Comparison of ENCODE assay signal across 13 mouse cellular contexts in genomic region chr5:111931733-111932132, GRCm38 (mm10).
DNase-seq lines count a peak whose midpoint lies in the region; ATAC-seq and TF ChIP-seq lines count a peak whose summit lies in the region.
"Had no signal": no experiment of that assay in that cellular context is flagged by ENCODE, and none has a peak within 500 bp of the region (broad histone marks: within the 10 kb centered on the region; RNA-seq: fewer than 3 reads in every experiment).

No protein-coding gene starts in this region.

- no peaks in the 10 kb centered on the region for H3K27me3 ChIP-seq in embryonic facial prominence, embryonic 11.5 days (ENCODE audit: control insufficient read depth, insufficient read depth, low read length)
- H3K27me3 ChIP-seq in embryonic facial prominence, embryonic 10.5 days (replicated peaks; ENCODE audit: low read depth, poor library complexity, severe bottlenecking): peaks cover 14% of the 10 kb centered on the region; the same call in 1 of the 2 replicates
- H3K27me3 ChIP-seq in heart, embryonic 12.5 days (replicated peaks): peaks cover 89% of the 10 kb centered on the region
- H3K27me3 ChIP-seq: embryonic facial prominence, embryonic 12.5 days had no signal

- TF ChIP-seq POLR2A in lung, adult 2 months (IDR thresholded peaks at IDR 0.05; ENCODE audit: borderline replicate concordance, extremely low read depth, low read depth, low read length): no peak
- TF ChIP-seq POLR2A in bone marrow macrophage, adult 2 months (IDR thresholded peaks at IDR 0.05; ENCODE audit: borderline replicate concordance, low read depth, low read length): no peak

- H3K27ac ChIP-seq in embryonic facial prominence, embryonic 11.5 days (replicated peaks; ENCODE audit: low read depth, low read length): no peak overlapping the region
- no peak overlapping the region for H3K27ac ChIP-seq in embryonic facial prominence, embryonic 10.5 days (replicated peaks)
- H3K27ac ChIP-seq in bone marrow macrophage, adult 2 months (ENCODE audit: insufficient read depth, low read depth, low read length): no peak overlapping the region
- no peak overlapping the region for H3K27ac ChIP-seq in heart, embryonic 12.5 days (ENCODE audit: poor library complexity, severe bottlenecking)
- H3K27ac ChIP-seq: embryonic facial prominence, embryonic 12.5 days; midbrain, embryonic 10.5 days; neural tube, embryonic 15.5 days had no signal

- no peaks in the 10 kb centered on the region for H3K9me3 ChIP-seq in embryonic facial prominence, embryonic 11.5 days (replicated peaks; ENCODE audit: control insufficient read depth, low read length)
- H3K9me3 ChIP-seq in embryonic facial prominence, embryonic 10.5 days: no peaks in the 10 kb centered on the region; the same call in 1 of the 2 replicates
- peaks cover 6% of the 10 kb centered on the region for H3K9me3 ChIP-seq in heart, embryonic 12.5 days (replicated peaks)
- H3K9me3 ChIP-seq: embryonic facial prominence, embryonic 12.5 days; midbrain, embryonic 10.5 days; neural tube, embryonic 15.5 days had no signal

- H3K4me2 ChIP-seq in embryonic facial prominence, embryonic 11.5 days (ENCODE audit: low read depth, low read length): no peak overlapping the region
- H3K4me2 ChIP-seq in heart, embryonic 12.5 days: no peak overlapping the region
- H3K4me2 ChIP-seq: embryonic facial prominence, embryonic 12.5 days; neural tube, embryonic 15.5 days had no signal

- TF ChIP-seq CTCF in lung, adult 2 months (IDR thresholded peaks at IDR 0.05; ENCODE audit: insufficient read depth, low read length): peak; percentile 54
- peak; percentile 15; the same call in 1 of the 2 replicates for TF ChIP-seq CTCF in bone marrow macrophage, adult 2 months (IDR thresholded peaks at IDR 0.05; ENCODE audit: low read depth, low read length)

- no peak overlapping the region for H3K9ac ChIP-seq in embryonic facial prominence, embryonic 11.5 days (replicated peaks; ENCODE audit: low read length)
- H3K9ac ChIP-seq in heart, embryonic 12.5 days: no peak overlapping the region
- H3K9ac ChIP-seq: embryonic facial prominence, embryonic 12.5 days; neural tube, embryonic 15.5 days had no signal

- no peak overlapping the region for H3K4me3 ChIP-seq in embryonic facial prominence, embryonic 11.5 days (ENCODE audit: low read depth, low read length)
- H3K4me3 ChIP-seq in embryonic facial prominence, embryonic 10.5 days: no peak overlapping the region
- no peak overlapping the region for H3K4me3 ChIP-seq in lung, adult 2 months (replicated peaks; ENCODE audit: extremely low read depth, low read depth, low read length)
- H3K4me3 ChIP-seq in bone marrow macrophage, adult 2 months (ENCODE audit: insufficient read depth, low read length): no peak overlapping the region
- no peak overlapping the region for H3K4me3 ChIP-seq in heart, embryonic 12.5 days
- H3K4me3 ChIP-seq: embryonic facial prominence, embryonic 12.5 days; midbrain, embryonic 10.5 days; neural tube, embryonic 15.5 days had no signal

- no peaks in the 10 kb centered on the region for H3K36me3 ChIP-seq in embryonic facial prominence, embryonic 11.5 days (replicated peaks; ENCODE audit: control insufficient read depth, insufficient read depth, low read depth, low read length)
- no peaks in the 10 kb centered on the region for H3K36me3 ChIP-seq in embryonic facial prominence, embryonic 10.5 days (replicated peaks)
- H3K36me3 ChIP-seq in heart, embryonic 12.5 days: no peaks in the 10 kb centered on the region
- H3K36me3 ChIP-seq: embryonic facial prominence, embryonic 12.5 days; midbrain, embryonic 10.5 days; neural tube, embryonic 15.5 days had no signal

- H3K4me1 ChIP-seq in embryonic facial prominence, embryonic 11.5 days (ENCODE audit: control insufficient read depth, insufficient read depth, low read length): no peaks in the 10 kb centered on the region
- peaks cover 26% of the 10 kb centered on the region for H3K4me1 ChIP-seq in embryonic facial prominence, embryonic 10.5 days
- no peaks in the 10 kb centered on the region for H3K4me1 ChIP-seq in lung, adult 2 months (ENCODE audit: control insufficient read depth, insufficient read depth, low read length)
- no peaks in the 10 kb centered on the region for H3K4me1 ChIP-seq in bone marrow macrophage, adult 2 months (ENCODE audit: control insufficient read depth, insufficient read depth, low read length)
- H3K4me1 ChIP-seq in heart, embryonic 12.5 days (replicated peaks): peaks cover 22% of the 10 kb centered on the region

- ATAC-seq in embryonic facial prominence, embryonic 11.5 days (replicated peaks; ENCODE audit: insufficient number of reproducible peaks, low FRiP score, low TSS enrichment, low read depth): no peak
- ATAC-seq in heart, embryonic 12.5 days (ENCODE audit: insufficient number of reproducible peaks, low FRiP score): no peak

- DNase-seq in embryonic facial prominence, embryonic 11.5 days (ENCODE audit: low spot score): peak; percentile 18
- no peak for DNase-seq in embryonic facial prominence, embryonic 10.5 days (ENCODE audit: low spot score)
- peak; percentile 8 for DNase-seq in lung, adult 2 months
- no peak for DNase-seq in lung, adult 18-20 months
- DNase-seq in thymus, postnatal 14 days: peak; percentile 28
- DNase-seq in cerebellum, adult 9-11 months: no peak
- DNase-seq: adrenal gland, adult 8-10 months; kidney, postnatal 10 days had no signal

- 72% methylated on average over 3 of the region's 3 CpGs for WGBS in embryonic facial prominence, embryonic 11.5 days
- 75% methylated on average over 3 of the region's 3 CpGs for WGBS in embryonic facial prominence, embryonic 10.5 days
- 61% methylated on average over 3 of the region's 3 CpGs for WGBS in lung, adult 2 months
- 60% methylated on average over 3 of the region's 3 CpGs for WGBS in heart, embryonic 12.5 days

Comparison
In these comparisons a context has a peak if more than half of its experiments do, and no peak if none do; other contexts are left out.
1. DNase-seq: peak in embryonic facial prominence, embryonic 11.5 days (single experiment), lung, adult 2 months (single experiment) and thymus, postnatal 14 days (single experiment); none in embryonic facial prominence, embryonic 10.5 days (single experiment), lung, adult 18-20 months (0 of 2) and cerebellum, adult 9-11 months (single experiment).